Mouse (Mus musculus) liver, postnatal 0 days (tissue): Measurements from ENCODE around the gene Gnat2. TPM values are rescaled to one million over a fixed set of nuclear protein-coding genes. Genes with fewer than 3 reads are reported as not detected.

Source experiments
- ATAC-seq: fragments of 200-750 bp; cut with Nextera tagmentation; 2 replicates; pipeline ENCODE4 v1.8.0; 2017; ENCODE audit warnings: mild to moderate bottlenecking, moderate library complexity
- DNase-seq: peaks from one replicate; pipeline ENCODE4 v3.0.0-alpha.2; 2016
- H3K27ac ChIP-seq: fragments of 300-500 bp; sonication (generic); 2 replicates; pipeline ENCODE4 v1.5.1; 2014; ENCODE audit warnings: antibody characterized with exemption, moderate library complexity, mild to moderate bottlenecking, low read depth
- H3K27me3 ChIP-seq: fragments of 300-500 bp; sonication (generic); 2 replicates; pipeline ENCODE4 v1.6.1; 2014; ENCODE audit warnings: low read length, control low read depth, mixed read lengths; ENCODE audit not compliant: insufficient read depth
- H3K36me3 ChIP-seq: fragments of 300-500 bp; sonication (generic); replicated peaks from 2 replicates; pipeline ENCODE4 v1.6.1; 2014; ENCODE audit warnings: mild to moderate bottlenecking, control low read depth, low read length, moderate library complexity, mixed read lengths; ENCODE audit not compliant: insufficient read depth
- H3K4me1 ChIP-seq: fragments of 300-500 bp; sonication (generic); 2 replicates; pipeline ENCODE4 v1.6.1; 2014; ENCODE audit warnings: antibody characterized with exemption, mild to moderate bottlenecking, control low read depth; ENCODE audit not compliant: insufficient read depth
- H3K4me2 ChIP-seq: fragments of 300-500 bp; sonication (generic); 2 replicates; pipeline ENCODE4 v1.6.1; 2014; ENCODE audit warnings: low read depth, mild to moderate bottlenecking, low read length, moderate library complexity, mixed read lengths
- H3K4me3 ChIP-seq: fragments of 300-500 bp; sonication (generic); 2 replicates; pipeline ENCODE4 v1.5.1; 2014; ENCODE audit warnings: low read depth, low read length
- H3K9ac ChIP-seq: fragments of 300-500 bp; sonication (generic); replicated peaks from 2 replicates; pipeline ENCODE4 v1.6.1; 2014; ENCODE audit warnings: mild to moderate bottlenecking, moderate library complexity
- H3K9me3 ChIP-seq: fragments of 300-500 bp; sonication (generic); 2 replicates; pipeline ENCODE4 v1.6.1; 2016; ENCODE audit warnings: mild to moderate bottlenecking, control low read depth, low read length, mixed read lengths
- CTCF ChIP-seq: sonication (generic); IDR thresholded peaks from 2 replicates; pipeline ENCODE4 v1.5.1; 2016; ENCODE audit warnings: antibody characterized with exemption, low read depth
- EP300 ChIP-seq: IDR thresholded peaks from 2 replicates; pipeline ENCODE4 v1.6.1; 2016; ENCODE audit warnings: antibody characterized with exemption, low read depth, mild to moderate bottlenecking
- WGBS: fragments of 180-500 bp; shearing (Covaris S2); extraction: QIAGEN DNeasy Blood & Tissue Kit; methylation state at CpG from one replicate; pipeline ENCODE4 v1.1.7; 2014; ENCODE audit not compliant: insufficient replicate concordance; 5-methylcytosine and 5-hydroxymethylcytosine counted together
- polyA plus RNA-seq: library from polyadenylated mRNA; unstranded; fragments of >200 nt; fragmentation: Nextera tagmentation; extraction: Ambion mirVana; gene quantifications from 2 replicates; pipeline ENCODE4 v1.2.1, GENCODE M21; 2015

Gene Gnat2
- polyA plus RNA-seq, 1 experiment from 2014 or later, result 1.7 TPM

DNA sequence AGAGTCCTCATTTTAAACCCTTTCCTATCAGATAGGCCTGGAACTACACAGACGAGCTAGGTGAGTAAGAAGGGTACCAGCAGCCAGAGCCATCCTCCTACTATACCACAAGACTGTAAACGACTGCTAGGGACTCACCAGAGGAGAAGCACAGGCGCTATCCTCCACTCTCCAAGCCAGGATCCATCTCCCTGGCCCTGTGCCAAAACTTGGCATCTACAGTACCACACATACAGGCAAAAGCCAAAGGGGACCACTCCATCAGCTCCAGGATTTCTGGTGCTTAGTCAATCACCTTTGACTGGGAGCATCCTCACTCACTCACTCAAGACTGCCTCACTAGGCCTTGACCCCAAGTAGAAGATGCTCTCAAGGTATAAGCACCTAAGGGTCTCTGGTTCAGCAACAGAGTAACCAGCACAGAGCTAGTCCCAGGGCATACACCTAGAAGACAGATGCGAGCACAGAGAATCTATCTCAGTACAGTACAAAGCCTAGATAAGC is 8.6 kb upstream of the Gnat2 start:
- Histone ChIP-seq H3K4me2 (peak overlapping the region; percentile 94), H3K9me3 (no peaks in the 10 kb centered on the region), H3K27me3 (no peaks in the 10 kb centered on the region), H3K4me3 (peak overlapping the region; percentile 70), H3K9ac (peak overlapping the region; percentile 76), H3K27ac (peak overlapping the region; percentile 41; the same call in 1 of the 2 replicates), H3K4me1 (peaks cover 47% of the 10 kb centered on the region), H3K36me3 (peaks cover 24% of the 10 kb centered on the region)
- DNase-seq, result peak; percentile 58
- TF ChIP-seq CTCF (no peak), EP300 (no peak)
- no peak for ATAC-seq
- 42% methylated on average over 4 of the region's 4 CpGs for WGBS

DNA sequence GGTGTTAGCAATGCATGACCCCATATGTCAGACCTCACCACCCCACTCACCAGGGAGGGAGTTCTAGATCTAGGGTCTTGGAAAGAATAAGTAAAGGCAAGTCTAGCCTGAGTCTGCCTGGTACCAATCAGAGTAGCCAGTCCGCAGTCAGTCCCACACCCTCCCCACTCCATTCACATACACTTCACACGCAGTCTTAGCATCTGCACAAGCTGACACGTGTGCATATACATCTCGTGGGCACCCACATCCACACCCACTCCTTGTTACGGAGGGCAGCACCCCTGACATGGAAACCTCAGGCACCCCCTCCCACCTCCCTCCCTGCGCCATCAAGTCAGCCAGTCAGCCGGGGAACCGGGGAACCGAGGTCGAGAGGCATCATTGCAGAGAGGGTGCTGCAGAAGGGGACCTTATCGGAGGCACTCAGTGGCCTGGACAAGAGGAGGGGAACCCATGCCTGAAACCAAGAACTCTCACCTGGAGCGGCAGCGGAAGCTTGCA is 7.8 kb upstream of the Gnat2 start:
- H3K4me1 ChIP-seq, result peaks cover 47% of the 10 kb centered on the region

DNA sequence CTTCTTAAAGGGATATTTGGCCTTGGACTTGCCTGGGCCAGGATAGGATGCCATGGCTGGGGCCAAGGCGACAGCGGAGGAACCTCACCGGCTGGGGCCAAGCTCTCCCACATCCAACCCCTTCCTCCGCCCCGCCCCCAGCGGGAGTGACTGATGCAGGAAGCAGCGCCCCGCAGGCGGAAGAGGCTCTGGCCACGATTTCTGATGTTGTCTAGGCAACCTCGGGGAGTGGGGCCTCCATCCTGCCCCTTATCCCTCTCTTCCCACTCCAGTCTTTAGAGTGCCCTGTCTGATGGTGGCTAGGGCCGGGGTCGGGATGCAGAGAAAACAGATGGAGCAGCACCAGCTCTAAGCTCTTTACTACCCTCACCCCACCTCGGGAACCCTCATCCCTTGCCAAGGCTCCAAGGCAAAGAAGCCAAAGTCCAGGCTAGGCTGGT is 7.3 kb upstream of the Gnat2 start:
- H3K4me1 ChIP-seq, result peaks cover 47% of the 10 kb centered on the region
- H3K9me3 ChIP-seq, result no peaks in the 10 kb centered on the region
- DNase-seq (peak; percentile 94), ATAC-seq (peak; percentile 78)
- peak overlapping the region; percentile 93 for H3K27ac ChIP-seq
- peak overlapping the region; percentile 94 for H3K4me2 ChIP-seq
- H3K4me3 ChIP-seq, result peak overlapping the region; percentile 70
- H3K36me3 ChIP-seq, result peaks cover 10% of the 10 kb centered on the region
- H3K27me3 ChIP-seq, result no peaks in the 10 kb centered on the region
- under 1% methylated on average over 14 of the region's 14 CpGs for WGBS
- peak overlapping the region; percentile 76 for H3K9ac ChIP-seq
- TF ChIP-seq EP300, result no peak
- TF ChIP-seq CTCF, result peak; percentile 48

More for the DNA sequence above, 7.8 kb upstream of the Gnat2 start:
- H3K9me3 ChIP-seq, result no peaks in the 10 kb centered on the region
- no peak for DNase-seq
- peak overlapping the region; percentile 70 for H3K4me3 ChIP-seq
- H3K36me3 ChIP-seq, result peaks cover 15% of the 10 kb centered on the region
- TF ChIP-seq EP300, result no peak
- no peak for TF ChIP-seq CTCF
- H3K9ac ChIP-seq, result peak overlapping the region; percentile 76
- no peaks in the 10 kb centered on the region for H3K27me3 ChIP-seq
- WGBS, result 11% methylated on average over 13 of the region's 13 CpGs
- peak; percentile 11 for ATAC-seq
- peak overlapping the region; percentile 93 for H3K27ac ChIP-seq
- peak overlapping the region; percentile 94 for H3K4me2 ChIP-seq

DNA sequence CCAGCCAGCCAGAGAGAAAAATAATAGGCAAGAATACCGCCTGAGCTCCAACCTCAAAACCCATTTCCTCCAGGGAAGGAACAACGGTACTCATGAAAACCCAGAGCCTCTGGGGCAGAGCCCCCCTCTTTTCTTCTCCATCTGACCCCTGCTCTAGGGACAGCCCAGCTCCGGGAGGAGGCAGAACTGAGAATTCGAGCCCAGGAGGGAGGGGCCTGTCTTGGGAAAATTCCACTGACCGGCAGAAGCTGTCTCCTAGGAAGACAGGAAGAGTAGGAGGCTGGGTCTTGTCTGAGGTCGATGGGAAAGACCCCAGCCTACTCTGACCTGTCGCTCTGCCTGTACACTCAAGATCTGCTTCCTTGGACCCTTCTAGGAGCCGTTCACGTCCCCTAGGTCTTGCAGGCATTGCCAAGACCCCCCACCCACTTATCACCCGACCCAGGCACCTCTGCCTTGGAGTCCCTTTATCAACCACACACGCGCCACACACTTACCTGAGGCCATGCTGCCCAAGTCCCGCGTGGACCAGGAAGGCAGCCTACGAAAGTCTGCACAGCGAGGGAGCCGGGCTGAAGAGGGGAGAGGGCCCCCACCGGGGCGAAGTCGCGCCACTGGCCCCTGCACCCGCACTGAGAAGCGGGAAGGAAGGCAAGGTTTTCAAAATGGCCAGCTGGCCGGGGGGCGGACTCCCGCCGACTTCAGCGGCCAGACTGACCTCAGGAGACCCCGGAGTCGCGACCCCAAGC is 6.7 kb upstream of the Gnat2 start:
- WGBS, result under 1% methylated on average over 31 of the region's 31 CpGs
- ATAC-seq (peak; percentile 43), DNase-seq (peak; percentile 63)
- Histone ChIP-seq H3K4me3 (peak overlapping the region; percentile 70), H3K9ac (peak overlapping the region; percentile 76), H3K27me3 (no peaks in the 10 kb centered on the region), H3K27ac (peak overlapping the region; percentile 93), H3K36me3 (peaks cover 4% of the 10 kb centered on the region), H3K9me3 (no peaks in the 10 kb centered on the region), H3K4me1 (peaks cover 47% of the 10 kb centered on the region), H3K4me2 (peak overlapping the region; percentile 94)
- TF ChIP-seq CTCF, result no peak
- no peak for TF ChIP-seq EP300

DNA sequence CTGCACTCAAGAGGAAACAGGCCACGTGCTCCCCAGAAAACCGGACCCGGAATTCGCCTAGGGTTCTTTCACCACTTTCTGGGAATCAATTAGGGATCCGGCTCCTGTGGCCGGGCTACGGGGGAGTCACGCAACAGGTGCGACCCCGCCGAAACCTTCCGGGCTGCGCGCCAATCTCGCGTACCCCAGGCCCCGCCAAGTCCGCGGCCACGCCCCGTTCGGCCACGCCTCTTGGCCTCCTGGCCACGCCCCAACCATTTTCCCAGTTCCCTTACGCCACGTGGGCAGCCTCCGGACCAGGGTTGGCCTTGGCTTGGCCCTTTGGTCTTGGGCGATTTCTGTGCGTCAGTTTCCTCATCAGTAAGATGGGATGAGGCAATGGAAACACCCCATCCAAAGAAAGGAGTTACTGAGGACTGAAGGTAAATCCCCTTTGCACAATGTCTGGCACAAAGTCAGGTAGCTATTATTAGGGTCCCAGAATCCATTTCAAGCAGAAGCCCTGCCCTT is 6.1 kb upstream of the Gnat2 start, which contains the start of gene Ampd2:
Gene Ampd2, minus strand, starts transcription at position 182 of the 510 bp plus-strand sequence.
- Histone ChIP-seq H3K9ac (peak within 1 kb of the TSS; percentile 76), H3K27me3 (no peaks in the 10 kb centered on the region), H3K9me3 (no peaks in the 10 kb centered on the region), H3K36me3 (peaks cover 4% of the 10 kb centered on the region; the same call in 1 of the 2 replicates), H3K27ac (peak within 1 kb of the TSS; percentile 93), H3K4me2 (peak within 1 kb of the TSS; percentile 94), H3K4me3 (peak within 1 kb of the TSS; percentile 70), H3K4me1 (peaks cover 47% of the 10 kb centered on the region)
- TF ChIP-seq CTCF (no peak), EP300 (peak; percentile 12; the same call in 1 of the 2 replicates)
- 1% methylated on average over 29 of the region's 29 CpGs for WGBS
- DNase-seq, result peak; percentile 90
- peak; percentile 73 for ATAC-seq

DNA sequence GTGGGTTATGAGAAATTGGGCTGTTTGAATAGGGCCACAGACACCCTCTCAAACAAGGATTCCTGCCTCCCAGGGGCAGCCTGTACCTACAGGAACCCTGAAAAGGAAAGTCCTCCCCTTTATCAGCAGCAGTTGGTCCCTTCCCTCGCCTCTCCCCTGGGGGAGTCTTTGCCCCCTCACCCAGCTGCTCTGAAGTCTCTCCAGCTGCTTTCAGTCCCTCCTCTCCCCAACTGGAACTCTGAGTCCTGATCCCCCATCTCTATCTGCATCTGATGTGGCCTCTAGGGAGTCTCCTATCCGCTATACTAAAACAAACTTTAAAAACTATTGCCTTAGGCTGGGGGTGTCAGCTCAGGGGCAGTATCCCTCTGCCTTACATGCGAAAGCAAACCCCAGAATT is 5.3 kb upstream of the Gnat2 start:
- Histone ChIP-seq H3K9me3 (no peaks in the 10 kb centered on the region), H3K4me3 (0 out of 2 replicates have a peak overlapping the region, but pooled peaks have one; percentile 1), H3K4me2 (peak overlapping the region; percentile 94), H3K36me3 (0 out of 2 replicates have a peak, but pooled peaks cover 2% of the 10 kb centered on the region), H3K4me1 (peaks cover 39% of the 10 kb centered on the region), H3K9ac (peak overlapping the region; percentile 47), H3K27ac (peak overlapping the region; percentile 93; the same call in 1 of the 2 replicates), H3K27me3 (no peaks in the 10 kb centered on the region)
- no peak for DNase-seq
- WGBS, result 58% methylated on average over 3 of the region's 3 CpGs
- ATAC-seq, result no peak
- TF ChIP-seq CTCF (no peak), EP300 (no peak)
